Mouse (Mus musculus): Measurements from ENCODE around the gene Hoxb6.

DNA sequence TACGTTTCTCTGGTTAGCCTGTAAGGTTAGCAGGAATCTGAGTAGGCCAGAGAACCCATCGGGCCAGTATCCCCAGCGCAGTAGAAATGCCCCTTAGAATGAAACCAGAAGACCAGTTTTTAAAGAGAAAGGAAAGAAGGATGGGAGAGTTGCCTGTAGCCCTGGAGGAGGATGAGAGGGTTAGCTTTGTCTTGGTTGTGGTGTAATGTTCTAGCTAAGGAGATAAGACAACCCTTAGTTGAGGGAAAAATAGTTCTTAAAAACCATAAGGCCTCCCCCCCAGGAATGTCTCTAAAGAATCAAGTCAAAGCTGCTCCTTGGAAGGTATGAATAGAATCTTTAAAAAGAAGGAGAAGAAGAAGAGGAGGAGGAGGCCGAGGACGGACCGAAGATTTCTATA lies 30.5 kb downstream of the Hoxb6 start:
- TF ChIP-seq POLR2A (IDR thresholded peaks at IDR 0.05; ENCODE audit: insufficient read length, low read depth) = no peak
- TF ChIP-seq USF1 (IDR thresholded peaks at IDR 0.05; ENCODE audit: low read depth) = no peak
- TF ChIP-seq TCF12 (IDR thresholded peaks at IDR 0.05; ENCODE audit: insufficient read depth, poor library complexity, severe bottlenecking) = no peak
- TF ChIP-seq POLR2AphosphoS2 (IDR thresholded peaks at IDR 0.05; ENCODE audit: insufficient read length, low read depth) = no peak
- no peak for TF ChIP-seq MAX (IDR thresholded peaks at IDR 0.05; ENCODE audit: low read depth)
- no peak for TF ChIP-seq E2F4 (IDR thresholded peaks at IDR 0.05; ENCODE audit: insufficient read depth)
- no peak for TF ChIP-seq MYOD1 (IDR thresholded peaks at IDR 0.05; ENCODE audit: control insufficient read depth in 1 of 3, insufficient read length in 2 of 3, low read depth in 2 of 3)
- TF ChIP-seq REST (IDR thresholded peaks at IDR 0.05; ENCODE audit: insufficient read depth, insufficient read length) = no peak
- no peak for TF ChIP-seq MYOG (IDR thresholded peaks at IDR 0.05; ENCODE audit: control insufficient read depth in 1 of 3, insufficient read depth in 1 of 3, insufficient read length in 2 of 3, low read depth in 2 of 3)
